Mouse (Mus musculus): ENCODE measurements at regions not wholly inside any gene's neighbourhood (a gene's known extent, or its start where the extent isn't known, plus 50 kb on each side); places are given as distances from the start of the nearest gene placed in this dataset.

GRCm38 (mm10) chr6:98606680-98607079, 264.1 kb upstream of the Gm765 start:
- TF ChIP-seq CTCF (IDR thresholded peaks at IDR 0.05; ENCODE audit: low read depth): no peak
- TF ChIP-seq EP300 (IDR thresholded peaks at IDR 0.05; ENCODE audit: low read depth): no peak

Data from liver, embryonic 14.5 days (tissue).